Mouse (Mus musculus) adrenal gland, adult (tissue): Measurements from ENCODE around the gene Plekhd1.
A peak's percentile ranks its signal among the peaks of the same experiment; 100 is the strongest.

Experiments used
- DNase-seq, 2 experiments: peaks; one replicate each; pipeline ENCODE4 v3.0.0; 2022 to 2023; ENCODE audit warnings: low spot score in 1 of 2; ENCODE audit not compliant: inconsistent age in 2 of 2

The Plekhd1 gene

DNA sequence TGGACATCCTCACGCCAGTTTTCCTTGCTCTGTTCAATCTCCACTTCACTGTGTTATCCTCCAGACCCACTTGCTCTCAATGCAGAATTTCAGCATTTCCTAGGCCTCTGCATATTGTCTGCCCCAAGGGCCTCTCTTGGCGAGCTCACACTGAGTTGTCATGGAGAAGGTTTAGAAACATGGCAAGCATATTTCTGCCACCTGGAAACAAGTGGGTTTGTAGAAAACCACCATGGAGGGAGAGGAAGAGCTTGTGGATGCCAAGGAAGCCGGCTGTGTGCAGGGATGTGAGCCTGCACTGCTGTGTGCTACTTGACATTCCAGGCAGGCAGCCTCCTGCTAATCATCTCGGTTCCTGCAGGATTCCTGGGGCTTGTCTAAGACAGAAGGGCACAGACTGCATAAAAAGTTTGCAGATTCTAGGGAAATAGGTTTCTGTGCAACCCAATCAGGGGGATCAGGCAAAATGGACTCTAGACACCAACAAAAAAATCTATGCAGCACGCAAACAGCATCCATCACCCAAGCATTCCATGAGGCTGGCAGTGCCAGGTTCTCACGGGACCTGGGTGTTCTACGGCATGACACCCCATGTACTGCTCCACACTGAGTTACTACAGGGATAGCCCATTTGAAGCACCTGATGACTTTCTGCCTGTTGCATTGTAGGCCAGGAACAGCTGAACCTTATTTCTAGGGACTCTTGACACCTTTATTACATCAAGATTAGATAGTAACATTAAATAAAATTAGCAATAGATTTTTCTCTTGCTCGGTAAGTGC, 53.8 kb downstream of the Plekhd1 start:
- no peak for DNase-seq

DNA sequence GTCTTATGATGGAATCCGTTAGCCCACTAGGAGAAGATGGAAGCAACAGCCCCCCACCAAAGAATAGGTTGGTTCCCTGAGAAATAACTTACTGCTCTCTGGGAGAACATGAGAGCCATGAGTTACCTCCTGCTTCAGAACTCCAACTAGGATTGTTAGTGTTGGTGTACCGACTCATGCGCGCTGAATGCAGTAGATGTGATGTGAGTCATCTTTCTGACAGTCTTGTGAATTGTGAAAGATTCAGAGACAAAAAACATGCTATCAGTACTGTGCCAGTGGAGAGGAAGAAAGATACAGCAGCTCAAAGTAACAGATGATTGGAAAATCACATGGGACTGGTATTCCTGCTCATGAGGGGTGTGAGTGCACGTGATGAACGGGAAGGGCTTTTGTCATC, 59.2 kb downstream of the Plekhd1 start:
- DNase-seq = no peak

DNA sequence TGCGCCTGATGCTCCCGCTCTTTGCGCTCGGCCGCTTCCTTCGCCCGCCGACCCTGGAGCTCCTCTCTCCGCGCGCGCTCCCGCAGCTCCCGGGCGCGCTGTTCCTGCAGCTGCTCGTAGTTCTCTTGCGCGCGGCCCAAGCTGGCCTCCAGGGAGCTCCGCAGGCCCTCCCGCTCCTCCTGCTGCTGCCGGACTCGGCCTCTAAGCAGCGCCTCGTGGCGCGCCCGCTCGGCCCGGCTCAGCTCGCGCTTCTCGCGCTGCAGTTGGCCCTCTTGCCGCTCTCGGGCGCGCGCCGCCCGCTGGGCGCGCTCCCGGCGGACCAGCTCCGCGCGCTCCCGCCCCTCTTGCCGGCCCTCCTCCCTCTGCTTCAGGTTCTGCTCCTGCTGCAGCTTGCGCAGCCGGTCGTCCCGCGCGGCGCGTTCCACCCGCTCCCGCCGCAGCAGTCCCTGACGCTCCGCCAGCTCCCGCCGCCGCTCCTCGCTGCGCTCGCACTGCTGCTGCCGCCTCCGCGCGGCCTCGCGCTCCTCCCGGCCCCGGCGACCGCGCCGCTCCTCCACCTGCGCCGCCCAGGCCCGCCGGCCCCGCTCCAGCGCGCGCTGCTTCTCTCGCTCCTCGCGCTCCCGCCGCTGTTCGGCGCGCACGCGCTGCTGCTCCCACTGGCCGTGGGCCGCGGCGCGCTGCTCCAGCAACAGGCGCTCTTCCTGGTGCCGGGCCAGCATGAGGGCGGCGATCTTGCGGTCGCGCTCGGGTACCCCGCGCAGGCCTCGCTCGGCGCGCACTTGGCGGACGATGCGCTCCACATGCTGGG, 65.6 kb downstream of the Plekhd1 start:
- DNase-seq = peak; percentile 59 to 89

DNA sequence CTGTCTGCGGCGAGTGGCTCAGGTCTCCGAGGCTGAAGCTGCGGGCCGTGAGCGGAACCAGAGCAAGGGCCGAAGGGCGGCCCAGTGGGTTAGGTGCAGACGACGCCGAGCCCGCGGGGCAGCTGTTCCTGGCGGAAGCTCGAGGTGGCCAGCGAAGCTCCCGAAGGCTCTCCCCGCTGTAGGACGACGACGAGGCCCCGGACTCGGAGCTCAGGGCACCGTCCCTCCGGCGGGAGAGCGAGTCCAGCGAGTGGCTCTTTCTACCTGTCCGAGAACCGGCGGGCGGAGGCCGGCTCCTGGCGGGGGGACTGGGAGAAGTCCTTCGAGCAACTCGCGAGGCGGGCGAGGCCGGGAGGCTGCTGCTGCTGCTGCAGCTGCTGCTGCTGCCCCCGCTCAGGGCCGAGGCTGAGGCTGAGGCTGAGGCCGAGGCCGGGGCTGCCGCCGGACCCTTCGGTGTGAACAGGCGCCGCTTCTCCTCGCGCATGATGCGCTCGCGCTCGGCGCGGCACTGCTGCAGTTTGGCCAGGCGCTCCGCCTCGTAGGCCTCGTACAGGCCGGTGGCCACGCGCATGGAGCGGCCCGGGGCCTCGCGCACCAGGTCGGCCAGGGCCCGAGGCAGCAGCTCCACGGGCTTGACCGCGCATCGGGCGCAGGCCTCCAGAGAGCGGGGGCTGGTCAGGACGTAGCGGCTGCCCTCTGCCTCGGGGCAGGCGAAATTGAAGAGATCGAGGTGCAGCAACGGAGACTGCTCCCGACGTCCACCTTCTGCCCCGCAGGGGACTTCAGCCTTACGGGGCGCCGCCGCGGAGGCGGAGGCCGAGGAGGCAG, 66.4 kb downstream of the Plekhd1 start:
- no peak for DNase-seq

DNA sequence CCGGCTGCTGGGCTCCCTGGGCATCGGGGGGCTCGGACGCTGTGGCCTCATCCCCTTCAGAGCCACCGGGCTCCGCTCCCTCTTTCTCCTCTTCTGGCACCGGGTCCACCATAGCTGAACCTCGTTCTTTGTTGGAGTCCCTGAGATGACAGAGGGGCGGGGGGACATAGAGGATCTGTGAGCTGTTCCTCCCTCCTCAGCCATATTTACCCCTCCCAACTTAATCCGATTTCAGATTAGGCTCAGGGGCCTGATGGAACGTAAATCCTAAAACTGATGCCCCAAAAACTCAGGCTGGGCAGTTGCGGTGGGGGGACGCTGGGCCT, 67.0 kb downstream of the Plekhd1 start:
- no peak for DNase-seq

DNA sequence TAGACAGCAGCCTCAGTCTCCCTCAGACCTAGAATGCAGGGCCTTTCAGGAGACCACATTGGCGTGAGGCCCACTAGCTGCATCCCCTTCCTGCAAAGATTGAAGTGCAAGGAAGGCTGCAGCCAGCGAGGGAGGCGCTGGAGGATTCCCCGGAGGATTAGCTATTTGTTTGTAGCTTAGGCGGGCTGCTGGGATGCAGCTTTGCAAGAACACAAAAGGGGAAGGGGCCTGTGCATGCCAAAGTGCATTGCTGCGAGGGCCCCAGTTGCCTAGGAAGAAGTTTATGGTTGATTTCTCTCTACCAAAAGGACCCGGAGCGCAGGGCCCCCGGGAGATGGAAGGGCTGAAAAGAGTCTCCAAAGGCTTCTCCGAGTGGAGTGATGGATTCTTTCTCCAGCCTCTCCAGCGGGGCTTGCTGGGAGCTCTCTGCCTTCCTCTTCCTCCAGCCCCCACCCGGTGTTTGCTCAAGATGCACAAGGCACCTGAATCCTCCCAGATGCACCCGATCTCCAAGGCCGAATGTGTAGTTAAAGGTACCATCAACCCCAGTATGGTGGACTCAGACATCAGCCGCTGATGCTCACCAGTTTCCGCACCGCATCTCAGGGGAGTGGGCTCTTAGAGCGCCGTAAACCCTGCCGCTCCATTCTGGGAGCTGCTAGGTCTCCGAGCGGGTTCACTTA, 67.5 kb downstream of the Plekhd1 start:
- DNase-seq = no peak

DNA sequence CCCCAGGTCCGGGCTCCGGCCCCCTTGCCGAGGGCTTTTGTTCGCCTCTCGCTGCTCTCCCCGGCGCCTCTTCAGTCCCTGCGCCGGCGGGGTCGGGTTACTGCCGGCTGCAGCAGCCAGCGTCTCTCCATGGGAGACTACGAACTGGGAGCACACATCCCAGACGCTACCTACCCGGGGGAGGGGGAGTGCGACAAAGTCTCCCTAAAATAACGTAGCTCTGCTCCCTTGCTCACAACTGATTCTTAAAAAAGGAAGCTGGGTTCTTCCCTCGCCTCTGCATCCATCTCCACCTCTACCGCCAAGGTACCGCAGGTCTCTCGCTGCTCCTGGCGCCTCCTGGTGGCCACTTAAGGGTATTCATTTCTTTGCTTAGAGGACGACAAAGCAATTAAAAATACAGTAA, 68.0 kb downstream of the Plekhd1 start, which contains the start of gene Ccdc177:
Ccdc177 (minus strand) TSS at position 292 of the 406 bp plus-strand sequence.
- peak; percentile 69 to 89 for DNase-seq

DNA sequence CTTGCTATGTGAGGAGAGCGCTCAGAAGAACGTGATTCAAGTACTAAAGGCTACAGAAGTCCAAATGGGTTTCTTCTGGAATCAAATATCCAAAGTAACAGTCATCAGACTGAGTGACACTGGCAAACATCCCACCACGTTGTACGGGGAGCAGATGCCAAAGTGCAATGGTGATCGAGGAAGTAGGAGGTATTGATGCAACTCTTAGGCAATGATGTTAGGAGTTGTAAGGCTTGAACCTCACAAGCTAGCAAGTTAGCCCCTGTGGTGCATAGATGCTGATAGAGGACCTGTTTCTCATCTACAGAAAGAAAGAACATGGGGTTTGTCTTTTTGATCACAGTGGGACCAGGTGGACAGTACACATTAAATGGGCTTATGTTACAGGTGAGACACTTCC, 70.6 kb downstream of the Plekhd1 start:
- no peak for DNase-seq

DNA sequence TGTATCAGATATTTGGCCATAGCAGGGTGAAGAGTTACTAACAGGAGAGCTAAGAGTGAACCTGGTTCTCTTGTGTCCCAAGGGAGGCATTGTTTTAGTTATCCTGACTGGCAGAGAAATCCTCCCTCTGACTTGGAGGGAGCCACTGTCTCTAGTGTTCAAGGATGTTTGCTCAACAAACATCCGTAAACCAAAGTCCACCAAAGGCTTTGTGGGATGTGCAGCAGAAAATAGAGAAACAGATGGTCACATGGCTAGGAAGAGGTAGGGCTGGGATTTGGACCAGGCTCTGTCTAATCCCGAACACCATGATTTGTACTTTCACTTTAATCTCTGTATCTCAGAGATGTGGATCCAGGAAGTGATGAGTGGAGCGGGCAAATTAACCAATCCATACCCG, 71.7 kb downstream of the Plekhd1 start:
- DNase-seq = no peak

DNA sequence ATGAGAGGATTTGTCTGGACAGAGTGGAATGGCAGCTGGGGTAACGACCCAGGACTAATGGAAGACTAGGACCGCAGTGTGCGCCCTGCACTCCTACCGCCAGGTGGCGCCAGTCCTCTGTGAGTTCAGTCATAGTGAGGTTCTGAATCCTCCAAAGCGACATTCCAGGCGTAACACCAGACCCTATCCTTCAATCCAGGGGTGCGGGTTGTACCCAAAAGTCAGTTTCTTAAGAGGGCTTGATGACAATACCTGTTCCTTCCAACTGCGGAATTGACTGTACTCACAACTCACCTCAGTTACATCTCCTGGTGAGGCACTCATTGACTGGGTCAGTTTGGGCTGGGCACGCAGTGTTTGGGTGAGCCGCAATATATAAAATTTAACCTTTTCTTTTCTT, 77.3 kb downstream of the Plekhd1 start:
- peak; percentile 69 to 92 for DNase-seq
